Comparison of ENCODE assay signal across 29 mouse cellular contexts in the genomic region with DNA sequence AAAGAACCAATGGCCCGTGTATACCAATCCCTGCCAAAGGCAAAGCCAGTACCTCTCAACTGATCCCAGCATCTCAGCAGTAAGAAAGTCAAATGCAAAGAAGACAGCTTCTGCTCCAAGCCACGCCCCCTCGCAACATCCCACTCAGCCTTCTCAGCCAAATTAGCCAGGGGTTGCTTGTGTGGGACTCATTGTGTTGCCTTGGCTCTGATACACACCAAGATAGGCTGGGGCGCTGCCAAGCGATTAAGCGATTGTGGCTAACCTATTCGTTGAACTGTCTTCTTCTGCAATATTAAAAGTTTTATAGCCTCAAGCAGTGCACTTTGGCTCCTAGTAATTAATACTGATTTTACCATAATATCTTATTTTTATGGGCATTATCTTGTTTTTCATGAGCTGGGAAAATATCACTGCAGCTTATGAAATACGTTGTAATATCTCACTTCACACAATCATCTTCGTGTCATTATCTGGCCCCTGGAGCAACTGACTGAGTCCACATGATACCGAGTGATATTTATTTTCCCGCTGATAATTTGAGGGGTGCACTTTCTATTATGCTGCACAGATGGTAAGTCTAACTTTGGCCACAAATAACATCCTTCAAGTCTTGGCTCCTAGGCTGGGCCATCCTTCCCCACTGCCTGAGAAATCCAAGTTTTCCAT.
DNase-seq lines count a peak whose midpoint lies in the region; ATAC-seq lines count a peak whose summit lies in the region.
"Had no signal": no experiment of that assay in that cellular context is flagged by ENCODE, and none has a peak within 500 bp of the region (broad histone marks: within the 10 kb centered on the region; RNA-seq: fewer than 3 reads in every experiment).

No protein-coding gene starts in this region.

- peak; percentile 33 to 45 for DNase-seq in cerebellum, postnatal 14 days
- DNase-seq in cerebellum, postnatal 36 days, result no peak
- DNase-seq in kidney, postnatal 4 days, result peak; percentile 46 to 52
- peak; percentile 43 to 47 for DNase-seq in right cerebral cortex, postnatal 10 days (ENCODE audit: low spot score in 2 of 2)
- DNase-seq in right cerebral cortex, postnatal 36 days (ENCODE audit: low spot score in 2 of 2), result no peak
- DNase-seq in spleen, postnatal 14 days (ENCODE audit: low spot score in 2 of 2), result no peak
- DNase-seq: adrenal gland, postnatal 25 days; cerebellum, adult 11 months; cerebellum, postnatal 25 days; embryo, embryonic 11 days; gastrocnemius, postnatal 14 days; heart, adult 18-20 months; heart, postnatal 10 days; kidney, adult 18-20 months; layer of hippocampus, postnatal 36 days; lung, adult 2 months; right cerebral cortex, postnatal 25 days; thymus, postnatal 25 days had no signal

- WGBS in kidney, embryonic 15.5 days, result 79% methylated on average over 11 of the region's 11 CpGs

- no peaks in the 10 kb centered on the region; the same call in 1 of the 2 replicates for H3K27me3 ChIP-seq in kidney, embryonic 15.5 days
- H3K27me3 ChIP-seq: embryonic facial prominence, embryonic 13.5 days; limb, embryonic 13.5 days; megakaryocyte, embryonic 14.5 days; stomach, embryonic 15.5 days had no signal

- H3K27ac ChIP-seq in kidney, embryonic 15.5 days, result no peak overlapping the region
- H3K27ac ChIP-seq: embryonic facial prominence, embryonic 13.5 days; hindbrain, embryonic 10.5 days; limb, embryonic 13.5 days; liver, embryonic 12.5 days; stomach, embryonic 15.5 days had no signal

- H3K4me2 ChIP-seq in kidney, embryonic 15.5 days, result no peak overlapping the region
- H3K4me2 ChIP-seq: embryonic facial prominence, embryonic 13.5 days; heart, embryonic 12.5 days; limb, embryonic 13.5 days; liver, embryonic 12.5 days; stomach, embryonic 15.5 days had no signal

- no peak overlapping the region for H3K9ac ChIP-seq in kidney, embryonic 15.5 days
- H3K9ac ChIP-seq: embryonic facial prominence, embryonic 13.5 days; heart, embryonic 12.5 days; limb, embryonic 13.5 days; liver, embryonic 12.5 days; stomach, embryonic 15.5 days had no signal

- no peak overlapping the region for H3K4me3 ChIP-seq in kidney, embryonic 15.5 days (replicated peaks)
- H3K4me3 ChIP-seq: embryonic facial prominence, embryonic 13.5 days; erythroblast, embryonic 14.5 days; heart, embryonic 12.5 days; hindbrain, embryonic 10.5 days; limb, embryonic 13.5 days; liver, embryonic 12.5 days; megakaryocyte, embryonic 14.5 days; stomach, embryonic 15.5 days had no signal

- H3K9me3 ChIP-seq in kidney, embryonic 15.5 days (replicated peaks), result no peaks in the 10 kb centered on the region
- H3K9me3 ChIP-seq: embryonic facial prominence, embryonic 13.5 days; heart, embryonic 12.5 days; hindbrain, embryonic 10.5 days; limb, embryonic 13.5 days; liver, embryonic 12.5 days; stomach, embryonic 15.5 days had no signal

- H3K36me3 ChIP-seq in kidney, embryonic 15.5 days, result no peaks in the 10 kb centered on the region
- H3K36me3 ChIP-seq: embryonic facial prominence, embryonic 13.5 days; heart, embryonic 12.5 days; hindbrain, embryonic 10.5 days; limb, embryonic 13.5 days; liver, embryonic 12.5 days; stomach, embryonic 15.5 days had no signal

- H3K4me1 ChIP-seq in kidney, embryonic 15.5 days, result no peaks in the 10 kb centered on the region
- H3K4me1 ChIP-seq: embryonic facial prominence, embryonic 13.5 days; hindbrain, embryonic 10.5 days; limb, embryonic 13.5 days; megakaryocyte, embryonic 14.5 days; stomach, embryonic 15.5 days had no signal

- ATAC-seq in kidney, embryonic 15.5 days (replicated peaks; ENCODE audit: low FRiP score), result no peak
- ATAC-seq: forebrain, embryonic 16.5 days; liver, embryonic 12.5 days; midbrain, embryonic 16.5 days had no signal

Comparison
In these comparisons a context has a peak if more than half of its experiments do, and no peak if none do; other contexts are left out.
1. DNase-seq: peak in cerebellum, postnatal 14 days (2 of 2), kidney, postnatal 4 days (2 of 2) and right cerebral cortex, postnatal 10 days (2 of 2); none in cerebellum, postnatal 36 days (0 of 2), right cerebral cortex, postnatal 36 days (0 of 2) and spleen, postnatal 14 days (0 of 2).